ENCODE assay signal across 19 mouse cellular contexts in the genomic region with DNA sequence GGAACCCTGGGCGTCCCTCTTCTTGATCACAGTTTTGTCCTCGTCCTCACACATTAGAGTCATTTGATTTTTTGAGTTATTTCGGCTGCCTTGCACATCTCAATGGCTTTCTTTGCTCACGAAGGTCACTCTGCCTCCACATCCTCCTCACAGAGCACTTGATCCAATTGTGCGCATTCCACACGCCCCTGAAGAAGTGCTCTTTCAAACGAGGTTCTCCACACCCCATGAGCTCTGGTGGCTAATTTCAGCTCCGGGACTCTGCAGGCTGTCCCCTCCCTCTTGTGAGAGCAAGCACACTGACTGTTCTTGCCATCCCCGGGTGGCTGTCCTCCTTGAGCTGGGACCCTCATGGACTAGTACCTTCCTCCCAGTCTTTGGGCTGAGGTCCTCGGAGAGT. TPM values are rescaled to one million over a fixed set of nuclear protein-coding genes. Genes with fewer than 3 reads are reported as not detected.
DNase-seq lines count a peak whose midpoint lies in the region; ATAC-seq and TF ChIP-seq lines count a peak whose summit lies in the region.
"Had no signal": no experiment of that assay in that cellular context is flagged by ENCODE, and none has a peak within 500 bp of the region (broad histone marks: within the 10 kb centered on the region; RNA-seq: fewer than 3 reads in every experiment).

No protein-coding gene starts in this region.

- ATAC-seq in forebrain, embryonic 14.5 days = no peak
- no peak for ATAC-seq in forebrain, embryonic 12.5 days (ENCODE audit: low FRiP score)
- ATAC-seq in kidney, embryonic 15.5 days (replicated peaks; ENCODE audit: low FRiP score) = no peak
- ATAC-seq in midbrain, embryonic 12.5 days (ENCODE audit: low FRiP score, low read depth) = no peak
- ATAC-seq in midbrain, postnatal 0 days (ENCODE audit: low FRiP score) = no peak
- ATAC-seq in midbrain, embryonic 15.5 days (replicated peaks) = no peak
- ATAC-seq: liver, embryonic 12.5 days had no signal

- peaks cover 11% of the 10 kb centered on the region for H3K4me1 ChIP-seq in forebrain, embryonic 14.5 days (ENCODE audit: control insufficient read depth, insufficient read depth, low read length)
- H3K4me1 ChIP-seq in forebrain, embryonic 12.5 days = peaks cover 24% of the 10 kb centered on the region
- H3K4me1 ChIP-seq in kidney, embryonic 15.5 days = peaks cover 13% of the 10 kb centered on the region
- H3K4me1 ChIP-seq in midbrain, embryonic 12.5 days = peaks cover 22% of the 10 kb centered on the region
- peaks cover under 1% of the 10 kb centered on the region; the same call in 1 of the 2 replicates for H3K4me1 ChIP-seq in midbrain, postnatal 0 days (ENCODE audit: insufficient read depth, low read length)
- H3K4me1 ChIP-seq in midbrain, embryonic 15.5 days = peaks cover 20% of the 10 kb centered on the region
- H3K4me1 ChIP-seq: liver, embryonic 12.5 days had no signal

- no peaks in the 10 kb centered on the region for H3K27me3 ChIP-seq in forebrain, embryonic 14.5 days (replicated peaks; ENCODE audit: control insufficient read depth, insufficient read depth, low read length)
- peaks cover 10% of the 10 kb centered on the region; the same call in 1 of the 2 replicates for H3K27me3 ChIP-seq in forebrain, embryonic 12.5 days
- H3K27me3 ChIP-seq in kidney, embryonic 15.5 days = 0 out of 2 replicates have a peak, but pooled peaks cover 4% of the 10 kb centered on the region
- peaks cover 8% of the 10 kb centered on the region; the same call in 1 of the 2 replicates for H3K27me3 ChIP-seq in midbrain, embryonic 12.5 days
- H3K27me3 ChIP-seq in midbrain, postnatal 0 days (ENCODE audit: insufficient read depth, low read length) = no peaks in the 10 kb centered on the region
- no peaks in the 10 kb centered on the region for H3K27me3 ChIP-seq in midbrain, embryonic 15.5 days (replicated peaks)
- H3K27me3 ChIP-seq: hindbrain, embryonic 15.5 days; liver, embryonic 12.5 days; neural tube, embryonic 13.5 days had no signal

- no peaks in the 10 kb centered on the region for H3K36me3 ChIP-seq in forebrain, embryonic 14.5 days (ENCODE audit: control insufficient read depth, insufficient read depth, low read length)
- H3K36me3 ChIP-seq in forebrain, embryonic 12.5 days (replicated peaks) = no peaks in the 10 kb centered on the region
- H3K36me3 ChIP-seq in kidney, embryonic 15.5 days = no peaks in the 10 kb centered on the region
- no peaks in the 10 kb centered on the region for H3K36me3 ChIP-seq in midbrain, embryonic 12.5 days
- H3K36me3 ChIP-seq in midbrain, postnatal 0 days (ENCODE audit: insufficient read depth, low read length) = no peaks in the 10 kb centered on the region
- no peaks in the 10 kb centered on the region for H3K36me3 ChIP-seq in midbrain, embryonic 15.5 days (replicated peaks)
- H3K36me3 ChIP-seq: hindbrain, embryonic 15.5 days; liver, embryonic 12.5 days; neural tube, embryonic 13.5 days had no signal

- no peak overlapping the region for H3K9ac ChIP-seq in forebrain, embryonic 14.5 days (ENCODE audit: low read length)
- no peak overlapping the region for H3K9ac ChIP-seq in forebrain, embryonic 12.5 days
- H3K9ac ChIP-seq in kidney, embryonic 15.5 days = no peak overlapping the region
- no peak overlapping the region for H3K9ac ChIP-seq in midbrain, embryonic 12.5 days (replicated peaks)
- H3K9ac ChIP-seq in midbrain, postnatal 0 days (replicated peaks; ENCODE audit: low read length, poor library complexity, severe bottlenecking) = no peak overlapping the region
- H3K9ac ChIP-seq in midbrain, embryonic 15.5 days = no peak overlapping the region
- H3K9ac ChIP-seq: hindbrain, embryonic 15.5 days; liver, embryonic 12.5 days had no signal

- no peak for TF ChIP-seq CTCF in midbrain, postnatal 0 days (IDR thresholded peaks at IDR 0.05)

- H3K4me2 ChIP-seq in forebrain, embryonic 14.5 days (ENCODE audit: low read length) = 0 out of 2 replicates have a peak overlapping the region, but pooled peaks have one; percentile 8
- H3K4me2 ChIP-seq in forebrain, embryonic 12.5 days = no peak overlapping the region
- peak overlapping the region; percentile 26 for H3K4me2 ChIP-seq in kidney, embryonic 15.5 days
- no peak overlapping the region for H3K4me2 ChIP-seq in midbrain, embryonic 12.5 days (replicated peaks)
- no peak overlapping the region for H3K4me2 ChIP-seq in midbrain, postnatal 0 days (ENCODE audit: low read depth, low read length, poor library complexity, severe bottlenecking)
- H3K4me2 ChIP-seq in midbrain, embryonic 15.5 days = no peak overlapping the region
- H3K4me2 ChIP-seq: hindbrain, embryonic 15.5 days; liver, embryonic 12.5 days; neural tube, embryonic 13.5 days had no signal

- WGBS in forebrain, embryonic 14.5 days = 48% methylated on average over 10 of the region's 10 CpGs
- WGBS in forebrain, embryonic 12.5 days = 50% methylated on average over 10 of the region's 10 CpGs
- 44% methylated on average over 10 of the region's 10 CpGs for WGBS in kidney, embryonic 15.5 days
- 61% methylated on average over 10 of the region's 10 CpGs for WGBS in midbrain, embryonic 12.5 days
- WGBS in midbrain, postnatal 0 days = 52% methylated on average over 10 of the region's 10 CpGs
- WGBS in midbrain, embryonic 15.5 days = 54% methylated on average over 10 of the region's 10 CpGs

- no peak overlapping the region for H3K4me3 ChIP-seq in forebrain, embryonic 14.5 days (ENCODE audit: low read depth, low read length)
- no peak overlapping the region for H3K4me3 ChIP-seq in forebrain, embryonic 12.5 days (replicated peaks)
- no peak overlapping the region for H3K4me3 ChIP-seq in kidney, embryonic 15.5 days (replicated peaks)
- H3K4me3 ChIP-seq in midbrain, embryonic 12.5 days = no peak overlapping the region
- H3K4me3 ChIP-seq in midbrain, postnatal 0 days (ENCODE audit: low read depth, low read length) = no peak overlapping the region
- H3K4me3 ChIP-seq in midbrain, embryonic 15.5 days = no peak overlapping the region
- H3K4me3 ChIP-seq: hindbrain, embryonic 15.5 days; liver, embryonic 12.5 days; neural tube, embryonic 13.5 days had no signal

- H3K27ac ChIP-seq in forebrain, embryonic 14.5 days (ENCODE audit: low read depth, low read length) = no peak overlapping the region
- H3K27ac ChIP-seq in forebrain, embryonic 12.5 days = no peak overlapping the region
- H3K27ac ChIP-seq in kidney, embryonic 15.5 days = no peak overlapping the region
- H3K27ac ChIP-seq in midbrain, embryonic 12.5 days (replicated peaks) = peak overlapping the region; percentile 43
- no peak overlapping the region for H3K27ac ChIP-seq in midbrain, postnatal 0 days (ENCODE audit: low read depth, low read length)
- H3K27ac ChIP-seq in midbrain, embryonic 15.5 days = peak overlapping the region; percentile 34; the same call in 1 of the 2 replicates
- H3K27ac ChIP-seq: hindbrain, embryonic 15.5 days; liver, embryonic 12.5 days; neural tube, embryonic 13.5 days had no signal

- no peak for DNase-seq in forebrain, embryonic 14.5 days (ENCODE audit: low spot score)
- DNase-seq in kidney, postnatal 10 days = no peak
- no peak for DNase-seq in midbrain, postnatal 0 days (ENCODE audit: low spot score)
- DNase-seq in thymus, postnatal 10 days (ENCODE audit: low spot score in 2 of 2) = no peak
- DNase-seq: adrenal gland, adult 8-10 months; cerebellum, adult 11-12 months; cerebellum, postnatal 25 days; kidney, adult 11 months; layer of hippocampus, postnatal 36 days; left cerebral cortex, postnatal 4 days; right cerebral cortex, postnatal 25 days had no signal

- H3K9me3 ChIP-seq in forebrain, embryonic 14.5 days (replicated peaks; ENCODE audit: control insufficient read depth, low read length) = no peaks in the 10 kb centered on the region
- no peaks in the 10 kb centered on the region for H3K9me3 ChIP-seq in forebrain, embryonic 12.5 days
- H3K9me3 ChIP-seq in kidney, embryonic 15.5 days (replicated peaks) = no peaks in the 10 kb centered on the region
- no peaks in the 10 kb centered on the region for H3K9me3 ChIP-seq in midbrain, embryonic 12.5 days
- H3K9me3 ChIP-seq in midbrain, postnatal 0 days (ENCODE audit: low read length) = no peaks in the 10 kb centered on the region
- H3K9me3 ChIP-seq in midbrain, embryonic 15.5 days = no peaks in the 10 kb centered on the region
- H3K9me3 ChIP-seq: hindbrain, embryonic 15.5 days; liver, embryonic 12.5 days; neural tube, embryonic 13.5 days had no signal

RNA-seq across cellular contexts. Expression of gene Habp2, which starts 38.7 kb away (rescaled TPM):
- polyA plus RNA-seq in forebrain, embryonic 14.5 days (2014; fragmentation: Nextera tagmentation; extraction: Ambion mirVana) = 0.06 and 0.16 TPM in 2 replicates
- not detected in 2 replicates for polyA plus RNA-seq in forebrain, embryonic 12.5 days (2016; fragmentation: Nextera tagmentation; extraction: Ambion mirVana)
- 30.8 and 31.2 TPM in 2 replicates for polyA plus RNA-seq in kidney, embryonic 15.5 days (2015; fragmentation: Nextera tagmentation; extraction: Ambion mirVana)
- 0.13 TPM in 1 of 2 replicates, not detected in the other for polyA plus RNA-seq in midbrain, embryonic 12.5 days (2016; fragmentation: Nextera tagmentation; extraction: Ambion mirVana)
- not detected in 2 replicates for total RNA-seq in midbrain, postnatal 0 days (2014; rRNA removed)
- polyA plus RNA-seq in midbrain, postnatal 0 days (2015; fragmentation: Nextera tagmentation; extraction: Ambion mirVana) = 0.06 and 0.12 TPM in 2 replicates
- polyA plus RNA-seq in midbrain, embryonic 15.5 days (2015; fragmentation: Nextera tagmentation; extraction: Ambion mirVana) = 0.10 and 0.20 TPM in 2 replicates
- total RNA-seq: adrenal gland, adult 8-10 months; layer of hippocampus, adult 18-20 months; layer of hippocampus, postnatal 36 days; left cerebral cortex, postnatal 4 days had no signal

Comparison
In these comparisons a context has a peak if more than half of its experiments do, and no peak if none do; other contexts are left out.
1. H3K27ac ChIP-seq: peak in midbrain, embryonic 12.5 days (single experiment) and midbrain, embryonic 15.5 days (single experiment); none in forebrain, embryonic 14.5 days (single experiment), forebrain, embryonic 12.5 days (single experiment), kidney, embryonic 15.5 days (single experiment) and midbrain, postnatal 0 days (single experiment).
2. H3K4me2 ChIP-seq: peak in forebrain, embryonic 14.5 days (single experiment) and kidney, embryonic 15.5 days (single experiment); none in forebrain, embryonic 12.5 days (single experiment), midbrain, embryonic 12.5 days (single experiment), midbrain, postnatal 0 days (single experiment) and midbrain, embryonic 15.5 days (single experiment).
3. RNA of gene Habp2, which starts 38.7 kb away (polyA plus RNA-seq): 30.8 to 31.2 TPM in kidney, embryonic 15.5 days; 0.06 to 0.12 TPM in midbrain, postnatal 0 days, 0.10 to 0.20 TPM in midbrain, embryonic 15.5 days, 0.06 to 0.16 TPM in forebrain, embryonic 14.5 days, not detected in forebrain, embryonic 12.5 days and 0.13 TPM in midbrain, embryonic 12.5 days; every median in the first group is over 10 times any median in the second.